Mouse (Mus musculus) testis, adult 2 months (tissue): ENCODE results near the gene Tor1aip2. TPM values are rescaled to one million over a fixed set of nuclear protein-coding genes. Genes with fewer than 3 reads are reported as not detected.

Experiments used
- H3K27ac ChIP-seq: fragments of 200-500 bp; 2 replicates; pipeline ENCODE4 v1.5.1; 2012; ENCODE audit warnings: low read depth, low read length; ENCODE audit not compliant: control insufficient read depth, insufficient read depth
- H3K27me3 ChIP-seq: fragments of 200-500 bp; 2 replicates; pipeline ENCODE4 v1.6.1; 2012; ENCODE audit warnings: mild to moderate bottlenecking, low read length, moderate library complexity; ENCODE audit not compliant: control insufficient read depth, insufficient read depth
- H3K36me3 ChIP-seq: fragments of 200-500 bp; 2 replicates; pipeline ENCODE4 v1.6.1; 2012; ENCODE audit warnings: mild to moderate bottlenecking, low read length; ENCODE audit not compliant: control insufficient read depth, insufficient read depth
- H3K4me1 ChIP-seq: fragments of 200-500 bp; 2 replicates; pipeline ENCODE4 v1.6.1; 2012; ENCODE audit warnings: low read length; ENCODE audit not compliant: control insufficient read depth, insufficient read depth
- H3K4me3 ChIP-seq: fragments of 200-500 bp; 2 replicates; pipeline ENCODE4 v1.5.1; 2012; ENCODE audit warnings: low read depth, mild to moderate bottlenecking, low read length, moderate library complexity, mixed read lengths; ENCODE audit not compliant: control insufficient read depth
- CTCF ChIP-seq: fragments of 200-500 bp; IDR thresholded peaks from 2 replicates; pipeline ENCODE4 v1.5.1; 2012; ENCODE audit warnings: low read depth, mild to moderate bottlenecking, inconsistent platforms, low read length, moderate library complexity; ENCODE audit not compliant: control insufficient read depth, insufficient read depth, insufficient replicate concordance
- POLR2A ChIP-seq: fragments of 200-500 bp; IDR thresholded peaks from 2 replicates; pipeline ENCODE4 v1.6.1; 2012; ENCODE audit warnings: low read depth, mild to moderate bottlenecking, inconsistent platforms, low read length, moderate library complexity; ENCODE audit not compliant: control insufficient read depth
- polyA plus RNA-seq: library from polyadenylated mRNA; depleted of rRNA; stranded (reverse); fragments of >200 nt; gene quantifications from 2 replicates; pipeline ENCODE4 v1.2.3, GENCODE M21; 2012; rRNA removed

The Tor1aip2 gene
- polyA plus RNA-seq, result 55.4 and 59.8 TPM in 2 replicates

DNA sequence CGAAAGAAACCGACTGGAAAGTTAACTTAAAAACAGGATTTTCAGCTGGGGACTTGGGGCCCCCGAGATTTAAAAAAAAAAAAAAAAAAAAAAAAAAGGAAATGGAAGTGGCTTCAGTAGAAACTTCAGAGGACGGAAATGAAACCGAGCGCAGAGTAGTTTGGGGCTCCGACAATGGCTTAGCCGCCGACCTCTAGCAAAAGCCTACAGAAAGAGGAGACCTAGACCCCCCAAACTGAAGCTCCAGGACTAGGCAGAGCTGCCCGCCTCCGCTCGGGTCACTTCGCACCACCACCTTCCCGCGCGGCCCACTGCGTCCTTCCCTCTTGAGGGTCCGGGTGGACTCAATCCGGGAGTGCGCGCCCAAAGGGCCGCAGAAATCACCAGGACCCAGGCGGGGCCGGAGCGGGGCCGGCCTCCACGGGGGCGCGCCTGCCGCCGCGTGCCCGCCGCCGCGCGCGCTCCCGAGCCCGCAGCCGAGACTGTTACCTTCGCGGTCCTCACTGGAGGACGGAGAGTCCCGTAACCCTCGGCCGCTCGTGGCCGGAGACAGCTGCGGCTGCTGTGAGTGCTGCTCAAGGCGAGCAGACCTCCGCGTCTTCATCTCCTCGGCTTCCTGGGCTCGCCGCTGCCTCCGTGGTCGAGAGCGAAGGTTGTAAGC, at the start of gene Tor1aip2:
Gene Tor1aip2, plus strand, starts transcription at position 135 of the 661 bp plus-strand sequence.
- Histone ChIP-seq H3K36me3 (no peaks in the 10 kb centered on the region; the same call in none of the 2 replicates), H3K4me1 (no peaks in the 10 kb centered on the region), H3K27me3 (no peaks in the 10 kb centered on the region), H3K4me3 (peak within 1 kb of the TSS; percentile 90), H3K27ac (peak within 1 kb of the TSS; percentile 96)
- TF ChIP-seq CTCF (no peak), POLR2A (peak; percentile 59; the same call in 1 of the 2 replicates)

DNA sequence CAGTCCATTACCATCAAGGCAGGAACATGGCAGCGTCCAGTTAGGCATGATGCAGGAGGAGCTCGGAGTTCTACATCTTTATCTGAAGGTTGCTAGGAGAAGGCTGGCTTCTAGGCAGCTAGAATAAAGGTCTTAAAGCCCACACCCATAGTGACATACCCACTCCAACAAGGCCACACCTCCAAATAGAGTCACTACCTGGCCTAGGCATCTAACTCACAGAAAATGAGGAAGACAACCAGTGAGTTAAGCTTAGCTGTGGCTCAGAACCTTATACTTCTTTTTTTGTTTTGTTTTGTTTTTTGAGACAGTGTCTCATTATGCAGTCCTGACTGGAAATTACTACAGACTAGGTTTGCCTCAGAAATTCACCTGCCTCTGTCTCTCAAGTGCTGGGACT, 47.6 kb upstream of the Tor1aip2 start:
- Histone ChIP-seq H3K4me1 (peaks cover 1% of the 10 kb centered on the region), H3K27ac (no peak overlapping the region), H3K4me3 (no peak overlapping the region), H3K27me3 (no peaks in the 10 kb centered on the region), H3K36me3 (no peaks in the 10 kb centered on the region)
- TF ChIP-seq CTCF (no peak), POLR2A (no peak)

- no peaks in the 10 kb centered on the region for H3K27me3 ChIP-seq
- H3K4me3 ChIP-seq, result no peak overlapping the region
- no peak overlapping the region for H3K27ac ChIP-seq
- no peaks in the 10 kb centered on the region for H3K36me3 ChIP-seq
- no peaks in the 10 kb centered on the region for H3K4me1 ChIP-seq
- TF ChIP-seq CTCF (no peak), POLR2A (no peak)
Measured at GRCm38 (mm10) chr1:155989387-155989786, 45.8 kb upstream of the Tor1aip2 start.

DNA sequence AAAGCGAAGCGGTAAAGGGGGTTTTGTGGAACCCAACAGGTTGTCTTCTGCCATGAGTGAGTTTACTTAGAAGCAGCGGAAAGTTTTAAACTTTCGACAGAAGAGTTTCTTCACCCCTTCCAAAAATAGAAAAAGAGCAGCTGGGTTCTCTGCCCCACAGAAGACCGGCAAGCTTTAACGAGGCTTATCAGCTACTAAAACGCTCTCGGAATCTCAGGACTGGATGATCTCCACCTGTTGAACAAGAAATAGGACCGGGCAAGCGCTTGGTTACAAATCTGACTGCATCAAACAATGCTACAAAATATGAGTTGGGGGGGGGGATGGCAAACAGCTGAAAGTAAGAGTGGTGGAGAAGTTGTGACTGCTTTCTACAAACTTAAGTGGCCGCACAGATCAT, 44.8 kb upstream of the Tor1aip2 start:
- H3K4me1 ChIP-seq, result no peaks in the 10 kb centered on the region
- TF ChIP-seq POLR2A, result no peak
- no peak for TF ChIP-seq CTCF
- H3K4me3 ChIP-seq, result no peak overlapping the region
- H3K27ac ChIP-seq, result no peak overlapping the region
- H3K36me3 ChIP-seq, result no peaks in the 10 kb centered on the region
- H3K27me3 ChIP-seq, result no peaks in the 10 kb centered on the region

DNA sequence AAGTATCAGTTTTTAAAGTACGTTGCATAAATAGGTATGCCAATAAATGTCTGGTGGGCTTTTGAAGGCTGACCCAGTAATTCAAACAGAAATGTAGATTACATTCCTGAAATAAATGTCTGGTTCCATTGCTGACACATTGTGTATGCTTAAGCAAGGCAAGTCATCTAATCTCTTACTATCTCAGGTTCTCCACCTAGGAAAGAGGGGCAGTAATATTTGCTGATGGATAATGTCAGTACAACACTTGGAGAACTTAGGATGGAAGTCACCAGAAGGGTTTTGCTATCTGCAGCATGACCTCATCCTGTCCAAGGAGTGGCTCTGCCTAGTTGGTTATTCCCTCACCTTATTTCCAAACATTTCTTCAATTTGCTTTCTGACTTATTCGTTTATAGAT, 40.7 kb upstream of the Tor1aip2 start:
- H3K4me1 ChIP-seq, result no peaks in the 10 kb centered on the region
- no peaks in the 10 kb centered on the region for H3K27me3 ChIP-seq
- H3K4me3 ChIP-seq, result no peak overlapping the region
- H3K27ac ChIP-seq, result no peak overlapping the region
- TF ChIP-seq CTCF (no peak), POLR2A (no peak)
- no peaks in the 10 kb centered on the region for H3K36me3 ChIP-seq

- H3K4me3 ChIP-seq, result no peak overlapping the region
- H3K27ac ChIP-seq, result no peak overlapping the region
- H3K36me3 ChIP-seq, result no peaks in the 10 kb centered on the region
- no peak for TF ChIP-seq CTCF
- no peak for TF ChIP-seq POLR2A
- no peaks in the 10 kb centered on the region for H3K27me3 ChIP-seq
- H3K4me1 ChIP-seq, result no peaks in the 10 kb centered on the region
Measured at GRCm38 (mm10) chr1:155995612-155996011, 39.6 kb upstream of the Tor1aip2 start.

DNA sequence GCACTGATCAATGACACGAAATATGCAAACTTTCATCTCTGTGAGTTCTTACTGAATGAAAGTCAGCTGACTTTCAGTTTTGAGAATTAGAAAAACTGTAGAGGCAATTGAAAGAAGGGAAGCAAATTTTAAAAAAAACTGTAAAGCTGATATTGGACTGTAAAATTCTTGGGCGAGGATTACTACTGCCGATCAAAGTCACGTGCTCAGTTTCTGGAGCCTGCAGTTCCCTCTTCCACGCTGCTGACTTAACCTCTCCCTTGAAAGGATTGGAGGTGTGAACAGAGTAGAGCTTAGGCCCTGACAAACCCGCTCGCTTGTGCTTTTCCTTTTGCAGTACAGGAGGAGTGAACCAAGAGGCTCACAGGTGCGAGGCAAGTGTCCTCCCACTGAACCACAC, 32.8 kb upstream of the Tor1aip2 start:
- H3K4me1 ChIP-seq, result no peaks in the 10 kb centered on the region
- no peak overlapping the region for H3K27ac ChIP-seq
- no peaks in the 10 kb centered on the region; the same call in none of the 2 replicates for H3K36me3 ChIP-seq
- H3K27me3 ChIP-seq, result no peaks in the 10 kb centered on the region
- no peak overlapping the region for H3K4me3 ChIP-seq
- TF ChIP-seq POLR2A, result no peak
- TF ChIP-seq CTCF, result no peak
